Mouse (Mus musculus) olfactory bulb, adult 2 months (tissue): ENCODE data around the gene Jarid2.

Experiments used
- CTCF ChIP-seq: fragments of 200-500 bp; IDR thresholded peaks from 2 replicates; pipeline ENCODE4 v1.5.1; 2012; ENCODE audit warnings: low read depth, mild to moderate bottlenecking, low read length, moderate library complexity; ENCODE audit not compliant: insufficient read depth
- POLR2A ChIP-seq: fragments of 200-500 bp; IDR thresholded peaks from 2 replicates; pipeline ENCODE4 v1.6.1; 2012; ENCODE audit warnings: mild to moderate bottlenecking, low read depth, low read length, moderate library complexity; ENCODE audit not compliant: insufficient read depth

GRCm38 (mm10) chr13:44711882-44712281 lies 17.4 kb upstream of the Jarid2 start:
- TF ChIP-seq CTCF (no peak), POLR2A (no peak)
